Mouse (Mus musculus) layer of hippocampus, adult 9-10 months (tissue): Measurements from ENCODE around the gene Prcc.
"Not testable (repeated sequence)": the region's sequence is repeated elsewhere in the genome, so short reads cannot be mapped to it uniquely, and the experiment has no call there.

Source experiments
- DNase-seq: peaks from one replicate; pipeline ENCODE4 v3.0.0; 2022; ENCODE audit warnings: low spot score

Gene Prcc

GRCm38 (mm10) chr3:87905880-87906485 is 20.6 kb upstream of the Prcc start, which contains the start of gene Hdgf:
Gene Hdgf (plus strand): TSS chr3:87906321.
- DNase-seq = peak; percentile 84

- DNase-seq = no peak
These were observed 18.4 kb upstream of the Prcc start for GRCm38 (mm10) chr3:87903821-87904220.

- not testable (repeated sequence) for DNase-seq
These were observed 16.6 kb upstream of the Prcc start for GRCm38 (mm10) chr3:87901959-87902358.

- no peak for DNase-seq
These were observed 15.7 kb upstream of the Prcc start for GRCm38 (mm10) chr3:87901036-87901624.

GRCm38 (mm10) chr3:87899776-87900175 is 14.4 kb upstream of the Prcc start:
- DNase-seq = no peak

- DNase-seq = no peak
These were observed 13.9 kb upstream of the Prcc start for GRCm38 (mm10) chr3:87899266-87899665.

GRCm38 (mm10) chr3:87893367-87893905 is 8.0 kb upstream of the Prcc start:
- no peak for DNase-seq

GRCm38 (mm10) chr3:87891481-87891880 is 6.1 kb upstream of the Prcc start:
- DNase-seq = no peak

- DNase-seq = not testable (repeated sequence)
These were observed 2.0 kb upstream of the Prcc start for GRCm38 (mm10) chr3:87887400-87887799.

- no peak for DNase-seq
These were observed 1.0 kb upstream of the Prcc start for GRCm38 (mm10) chr3:87886416-87886815.

GRCm38 (mm10) chr3:87886004-87886365 is 577 bp upstream of the Prcc start:
- no peak for DNase-seq

GRCm38 (mm10) chr3:87884708-87885251 is 628 bp downstream of the Prcc start:
- DNase-seq = no peak

GRCm38 (mm10) chr3:87884291-87884690 is 1.1 kb downstream of the Prcc start:
- no peak for DNase-seq

- no peak for DNase-seq
These were observed 7.7 kb downstream of the Prcc start for GRCm38 (mm10) chr3:87877730-87878129.

- DNase-seq = not testable (repeated sequence)
These were observed 21.3 kb downstream of the Prcc start for GRCm38 (mm10) chr3:87864111-87864510.

GRCm38 (mm10) chr3:87859813-87860212 is 25.6 kb downstream of the Prcc start:
- DNase-seq = peak; percentile 45

GRCm38 (mm10) chr3:87857666-87858065 is 27.7 kb downstream of the Prcc start:
- DNase-seq = no peak

- no peak for DNase-seq
These were observed 29.5 kb downstream of the Prcc start for GRCm38 (mm10) chr3:87855936-87856335.

GRCm38 (mm10) chr3:87854795-87855568 is 30.4 kb downstream of the Prcc start:
- no peak for DNase-seq

GRCm38 (mm10) chr3:87849117-87849516 is 36.3 kb downstream of the Prcc start:
- DNase-seq = no peak

GRCm38 (mm10) chr3:87847680-87848079 is 37.7 kb downstream of the Prcc start:
- no peak for DNase-seq

- no peak for DNase-seq
These were observed 38.7 kb downstream of the Prcc start, which contains the start of gene Sh2d2a for GRCm38 (mm10) chr3:87846650-87847110. Gene Sh2d2a (plus strand): TSS chr3:87846755.
